Mouse (Mus musculus): Measurements from ENCODE around the gene Uevld.

GRCm38 (mm10) chr7:46877255-46877654 lies 81.1 kb downstream of the Uevld start:
- TF ChIP-seq MAFK (IDR thresholded peaks at IDR 0.05; ENCODE audit: insufficient read depth, low read depth, low read length) (no peak), CHD2 (IDR thresholded peaks at IDR 0.05; ENCODE audit: low read depth, low read length) (no peak), HCFC1 (IDR thresholded peaks at IDR 0.05; ENCODE audit: borderline replicate concordance, insufficient read depth, low read length) (no peak), ZC3H11A (IDR thresholded peaks at IDR 0.05; ENCODE audit: borderline replicate concordance, low read depth, low read length) (no peak), ZNF384 (IDR thresholded peaks at IDR 0.05; ENCODE audit: low read depth, low read length) (no peak)

All from ES-E14 (cell line).